Comparison of ENCODE assay signal across 34 mouse cellular contexts in genomic region chr13:105043882-105044281, GRCm38 (mm10). TPM values are rescaled to one million over a fixed set of nuclear protein-coding genes. Genes with fewer than 3 reads are reported as not detected.
DNase-seq lines count a peak whose midpoint lies in the region; ATAC-seq and TF ChIP-seq lines count a peak whose summit lies in the region.
"Had no signal": no experiment of that assay in that cellular context is flagged by ENCODE, and none has a peak within 500 bp of the region (broad histone marks: within the 10 kb centered on the region; RNA-seq: fewer than 3 reads in every experiment).

No protein-coding gene starts in this region.

- 0 out of 2 replicates have a peak, but pooled peaks have one; percentile 39 for ATAC-seq in forebrain, embryonic 15.5 days (replicated peaks)
- ATAC-seq in forebrain, embryonic 11.5 days (replicated peaks; ENCODE audit: low FRiP score) = no peak
- ATAC-seq in stomach, postnatal 0 days (ENCODE audit: low FRiP score, low TSS enrichment) = no peak
- ATAC-seq: CD4-positive, CD25-positive, alpha-beta regulatory T cell, adult 4 months; intestine, embryonic 16.5 days; liver, embryonic 12.5 days; liver, postnatal 0 days had no signal

- 37% methylated on average over 3 of the region's 3 CpGs for WGBS in forebrain, embryonic 15.5 days
- WGBS in forebrain, embryonic 11.5 days = 59% methylated on average over 3 of the region's 3 CpGs
- 44% methylated on average over 3 of the region's 3 CpGs for WGBS in stomach, postnatal 0 days

- no peak for DNase-seq in forebrain, embryonic 11.5 days (ENCODE audit: low spot score)
- peak; percentile 73 for DNase-seq in brain, adult 2 months (ENCODE audit: low read depth, low spot score)
- DNase-seq in cerebellum, adult 11-12 months = peak; percentile 57
- peak; percentile 38 to 47 for DNase-seq in cerebellum, postnatal 25 days
- DNase-seq in stomach, postnatal 0 days (ENCODE audit: low spot score) = no peak
- no peak for DNase-seq in thymus, postnatal 10 days (ENCODE audit: low spot score in 2 of 2)
- DNase-seq: adrenal gland, postnatal 14 days; gastrocnemius, postnatal 36 days; heart, adult 18-20 months; heart, postnatal 36 days; kidney, adult 8-10 months; kidney, postnatal 4 days; liver, postnatal 0 days; lung, postnatal 36 days; right cerebral cortex, postnatal 4 days; thymus, adult 2 months had no signal

- H3K27ac ChIP-seq in forebrain, embryonic 15.5 days (replicated peaks) = no peak overlapping the region
- no peak overlapping the region for H3K27ac ChIP-seq in forebrain, embryonic 11.5 days (ENCODE audit: low read depth, low read length)
- no peak overlapping the region for H3K27ac ChIP-seq in stomach, postnatal 0 days (replicated peaks)
- H3K27ac ChIP-seq: hindbrain, embryonic 13.5 days; kidney, postnatal 0 days; limb, embryonic 12.5 days; liver, embryonic 12.5 days; midbrain, embryonic 12.5 days; neural tube, embryonic 13.5 days had no signal

- H3K4me1 ChIP-seq in forebrain, embryonic 15.5 days = peaks cover 7% of the 10 kb centered on the region
- no peaks in the 10 kb centered on the region for H3K4me1 ChIP-seq in forebrain, embryonic 11.5 days (replicated peaks; ENCODE audit: control insufficient read depth, insufficient read depth, low read length)
- H3K4me1 ChIP-seq in stomach, postnatal 0 days (replicated peaks; ENCODE audit: control insufficient read depth, insufficient read depth) = no peaks in the 10 kb centered on the region
- H3K4me1 ChIP-seq: hindbrain, embryonic 13.5 days; limb, embryonic 12.5 days; midbrain, embryonic 12.5 days had no signal

- no peaks in the 10 kb centered on the region for H3K27me3 ChIP-seq in forebrain, embryonic 15.5 days
- no peaks in the 10 kb centered on the region for H3K27me3 ChIP-seq in forebrain, embryonic 11.5 days (ENCODE audit: control insufficient read depth, insufficient read depth, low read length)
- no peaks in the 10 kb centered on the region for H3K27me3 ChIP-seq in stomach, postnatal 0 days (ENCODE audit: control insufficient read depth, insufficient read depth, low read length)
- H3K27me3 ChIP-seq: hindbrain, embryonic 13.5 days; limb, embryonic 12.5 days; midbrain, embryonic 12.5 days; neural tube, embryonic 13.5 days had no signal

- TF ChIP-seq EP300 in stomach, postnatal 0 days (optimal IDR thresholded peaks at IDR 0.05) = no peak

- no peak overlapping the region for H3K9ac ChIP-seq in forebrain, embryonic 15.5 days (replicated peaks)
- H3K9ac ChIP-seq in forebrain, embryonic 11.5 days (ENCODE audit: low read length) = no peak overlapping the region
- no peak overlapping the region for H3K9ac ChIP-seq in stomach, postnatal 0 days (ENCODE audit: low read length)
- H3K9ac ChIP-seq: hindbrain, embryonic 13.5 days; limb, embryonic 12.5 days; liver, embryonic 12.5 days; liver, postnatal 0 days; midbrain, embryonic 12.5 days; neural tube, embryonic 13.5 days had no signal

- no peaks in the 10 kb centered on the region for H3K9me3 ChIP-seq in forebrain, embryonic 15.5 days
- no peaks in the 10 kb centered on the region for H3K9me3 ChIP-seq in forebrain, embryonic 11.5 days (ENCODE audit: control insufficient read depth, low read length)
- no peaks in the 10 kb centered on the region for H3K9me3 ChIP-seq in stomach, postnatal 0 days (ENCODE audit: control insufficient read depth, low read length)
- H3K9me3 ChIP-seq: hindbrain, embryonic 13.5 days; limb, embryonic 12.5 days; liver, embryonic 12.5 days; megakaryocyte, embryonic 14.5 days; midbrain, embryonic 12.5 days; neural tube, embryonic 13.5 days had no signal

- no peaks in the 10 kb centered on the region for H3K36me3 ChIP-seq in forebrain, embryonic 15.5 days
- H3K36me3 ChIP-seq in forebrain, embryonic 11.5 days (ENCODE audit: control insufficient read depth, insufficient read depth, low read length) = no peaks in the 10 kb centered on the region
- H3K36me3 ChIP-seq in stomach, postnatal 0 days (ENCODE audit: control insufficient read depth, insufficient read depth, low read length) = no peaks in the 10 kb centered on the region
- H3K36me3 ChIP-seq: hindbrain, embryonic 13.5 days; limb, embryonic 12.5 days; liver, embryonic 12.5 days; midbrain, embryonic 12.5 days; neural tube, embryonic 13.5 days had no signal

- no peak for TF ChIP-seq CTCF in stomach, postnatal 0 days (IDR thresholded peaks at IDR 0.05; ENCODE audit: low read depth)

- no peak overlapping the region for H3K4me2 ChIP-seq in forebrain, embryonic 15.5 days (replicated peaks)
- no peak overlapping the region for H3K4me2 ChIP-seq in forebrain, embryonic 11.5 days (ENCODE audit: low read depth, low read length, severe bottlenecking)
- H3K4me2 ChIP-seq in stomach, postnatal 0 days (replicated peaks; ENCODE audit: low read depth) = no peak overlapping the region
- H3K4me2 ChIP-seq: heart, embryonic 11.5 days; hindbrain, embryonic 13.5 days; limb, embryonic 12.5 days; liver, embryonic 12.5 days; midbrain, embryonic 12.5 days; neural tube, embryonic 13.5 days had no signal

- H3K4me3 ChIP-seq in forebrain, embryonic 15.5 days = no peak overlapping the region
- H3K4me3 ChIP-seq in forebrain, embryonic 11.5 days (ENCODE audit: low read depth, low read length) = no peak overlapping the region
- no peak overlapping the region for H3K4me3 ChIP-seq in stomach, postnatal 0 days (ENCODE audit: low read depth, low read length)
- H3K4me3 ChIP-seq: erythroblast, embryonic 14.5 days; hindbrain, embryonic 13.5 days; limb, embryonic 12.5 days; liver, embryonic 12.5 days; megakaryocyte, embryonic 14.5 days; midbrain, embryonic 12.5 days; neural tube, embryonic 13.5 days had no signal

RNA-seq across cellular contexts. Expression of gene Rgs7bp, which starts 10.8 kb away (rescaled TPM):
- 5.2 TPM in 2 replicates for polyA plus RNA-seq in forebrain, embryonic 15.5 days (2015; fragmentation: Nextera tagmentation; extraction: Ambion mirVana)
- 1.4 and 1.6 TPM in 2 replicates for polyA plus RNA-seq in forebrain, embryonic 11.5 days (2014; fragmentation: Nextera tagmentation; extraction: Ambion mirVana)
- polyA plus RNA-seq in stomach, postnatal 0 days (2015; fragmentation: Nextera tagmentation; extraction: Ambion mirVana) = 1.5 and 1.8 TPM in 2 replicates
- polyA plus RNA-seq: CD4-positive, CD25-positive, alpha-beta regulatory T cell, adult 4 months; erythroblast, embryonic 14.5 days had no signal

RNA-seq across cellular contexts. Expression of gene 4933425L06Rik, which starts 38.0 kb away (rescaled TPM):
- 0.08 TPM in 1 of 2 replicates, not detected in the other for polyA plus RNA-seq in forebrain, embryonic 15.5 days (2015; fragmentation: Nextera tagmentation; extraction: Ambion mirVana)
- polyA plus RNA-seq in forebrain, embryonic 11.5 days (2014; fragmentation: Nextera tagmentation; extraction: Ambion mirVana) = not detected in 2 replicates
- not detected in 2 replicates for polyA plus RNA-seq in stomach, postnatal 0 days (2015; fragmentation: Nextera tagmentation; extraction: Ambion mirVana)
- polyA plus RNA-seq: CD4-positive, CD25-positive, alpha-beta regulatory T cell, adult 4 months; cortical plate, adult 2 months; embryonic facial prominence, embryonic 14.5 days; erythroblast, embryonic 14.5 days; heart, embryonic 11.5 days; heart, embryonic 16.5 days; hindbrain, embryonic 13.5 days; intestine, embryonic 16.5 days; kidney, postnatal 0 days; limb, embryonic 12.5 days; liver, embryonic 12.5 days; liver, postnatal 0 days; lung, embryonic 16.5 days; midbrain, embryonic 12.5 days; midbrain, postnatal 0 days; neural tube, embryonic 13.5 days; spleen, adult 2 months; thymus, adult 2 months had no signal

Comparison
In these comparisons a context has a peak if more than half of its experiments do, and no peak if none do; other contexts are left out.
1. DNase-seq: peak in brain, adult 2 months (single experiment), cerebellum, adult 11-12 months (single experiment) and cerebellum, postnatal 25 days (2 of 2); none in forebrain, embryonic 11.5 days (single experiment), stomach, postnatal 0 days (single experiment) and thymus, postnatal 10 days (0 of 2).